ENCODE assay signal across 18 mouse cellular contexts in genomic region chr3:31203947-31204346, GRCm38 (mm10). TPM values are rescaled to one million over a fixed set of nuclear protein-coding genes. Genes with fewer than 3 reads are reported as not detected.
"Had no signal": no experiment of that assay in that cellular context is flagged by ENCODE, and none has a peak within 500 bp of the region (broad histone marks: within the 10 kb centered on the region; RNA-seq: fewer than 3 reads in every experiment).

No protein-coding gene starts in this region.

- H3K4me2 ChIP-seq: kidney, embryonic 15.5 days; limb, embryonic 13.5 days; midbrain, embryonic 12.5 days; neural tube, embryonic 15.5 days had no signal

- H3K9ac ChIP-seq: kidney, embryonic 15.5 days; limb, embryonic 13.5 days; liver, embryonic 14.5 days; midbrain, embryonic 12.5 days; neural tube, embryonic 15.5 days had no signal

- H3K36me3 ChIP-seq: kidney, embryonic 15.5 days; limb, embryonic 13.5 days; midbrain, embryonic 12.5 days; neural tube, embryonic 15.5 days had no signal

- DNase-seq: kidney, adult 18-20 months; kidney, postnatal 36 days; left cerebral cortex, postnatal 4 days; lung, adult 2 months; lung, postnatal 10 days; lung, postnatal 4 days; right cerebral cortex, adult 18-20 months; right cerebral cortex, postnatal 25 days; thymus, adult 2 months; thymus, postnatal 25 days had no signal

- H3K27ac ChIP-seq: kidney, embryonic 15.5 days; limb, embryonic 13.5 days; liver, embryonic 14.5 days; midbrain, embryonic 12.5 days; neural tube, embryonic 15.5 days had no signal

- H3K27me3 ChIP-seq: kidney, embryonic 15.5 days; limb, embryonic 13.5 days; midbrain, embryonic 12.5 days; neural tube, embryonic 15.5 days had no signal

- H3K9me3 ChIP-seq: kidney, embryonic 15.5 days; limb, embryonic 13.5 days; midbrain, embryonic 12.5 days; neural tube, embryonic 15.5 days had no signal

- H3K4me3 ChIP-seq: kidney, embryonic 15.5 days; limb, embryonic 13.5 days; midbrain, embryonic 12.5 days; myocyte; neural tube, embryonic 15.5 days had no signal

RNA-seq across cellular contexts. Expression of gene Cldn11, which starts 54.2 kb away (rescaled TPM):
- total RNA-seq: megakaryocyte, adult 5-6 weeks had no signal
- polyA plus RNA-seq: liver, adult 2 months; myocyte had no signal
